Mouse (Mus musculus) lung, adult 18-20 months (tissue): ENCODE measurements around the gene Gm20388.

Experiments
- DNase-seq, 2 experiments: peaks; one replicate each; pipeline ENCODE4 v3.0.0; 2022; ENCODE audit warnings: mixed read lengths in 2 of 2

The Gm20388 gene

DNA sequence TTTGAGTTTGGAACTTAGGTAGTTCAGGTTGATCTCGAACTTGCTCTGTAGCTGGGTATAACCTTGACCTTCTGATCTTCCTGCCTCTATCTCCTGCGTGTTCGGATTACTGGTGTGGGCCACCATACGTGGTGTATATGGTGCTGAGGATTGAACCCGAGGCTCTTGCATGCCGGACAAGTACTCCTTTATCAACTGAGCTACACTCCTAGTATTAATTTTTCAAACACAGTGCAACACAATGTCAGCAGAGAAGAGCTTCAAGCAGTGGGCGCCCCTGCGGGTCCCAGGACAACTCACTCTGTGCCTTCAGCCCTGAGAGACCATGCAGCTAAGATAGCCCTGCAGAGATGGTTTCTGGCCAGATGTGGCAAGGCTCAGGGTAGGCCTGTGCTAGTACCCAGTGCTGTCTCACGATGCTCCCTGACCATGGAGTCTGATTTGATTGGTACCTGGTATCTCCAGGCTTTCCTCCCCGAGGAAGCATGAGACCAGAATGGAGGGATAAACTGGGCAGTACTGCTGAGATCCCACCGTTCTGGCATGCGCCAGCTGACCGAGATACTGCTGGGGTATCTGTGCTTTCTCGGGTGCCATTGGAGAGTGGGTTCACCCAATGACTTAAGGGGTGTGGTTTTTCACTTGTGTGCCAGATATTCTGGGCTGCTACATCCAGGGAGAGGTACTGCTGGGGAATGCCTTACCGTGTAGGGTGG lies 831.3 kb downstream of the Gm20388 start:
- no peak for DNase-seq

DNA sequence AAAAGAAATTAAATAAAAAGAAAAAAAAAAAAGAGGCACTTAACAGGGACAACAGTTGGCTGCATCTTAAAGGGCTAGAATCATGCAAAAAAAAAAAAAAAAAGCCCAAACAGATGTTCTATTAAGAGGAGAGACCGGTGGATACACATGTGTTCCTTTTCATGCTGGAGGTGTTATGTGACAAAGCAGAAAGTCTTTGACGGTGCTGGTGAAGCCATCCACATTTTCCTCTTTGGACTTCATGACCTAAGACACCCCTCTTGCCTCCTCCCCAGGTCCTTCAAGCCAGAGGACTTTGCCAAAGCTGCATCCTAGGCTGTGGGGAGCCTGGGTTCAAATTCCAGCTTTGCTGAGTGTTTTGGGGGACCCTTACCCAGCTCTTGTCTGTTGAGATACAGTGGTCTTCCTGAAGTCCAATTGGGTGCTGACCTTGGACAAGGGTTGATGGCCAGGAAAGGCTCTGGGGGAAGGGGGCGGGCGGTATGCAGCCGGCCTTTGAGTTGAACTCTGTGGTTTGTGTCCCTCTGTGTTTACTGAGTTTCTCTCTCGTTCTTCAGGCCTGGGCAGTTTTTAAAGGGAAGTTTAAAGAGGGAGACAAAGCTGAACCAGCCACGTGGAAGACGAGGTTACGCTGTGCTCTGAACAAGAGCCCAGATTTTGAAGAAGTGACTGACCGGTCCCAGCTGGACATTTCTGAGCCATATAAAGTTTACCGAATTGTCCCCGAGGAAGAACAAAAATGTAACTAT lies 832.7 kb downstream of the Gm20388 start:
- peak; percentile 52 to 61 for DNase-seq

DNA sequence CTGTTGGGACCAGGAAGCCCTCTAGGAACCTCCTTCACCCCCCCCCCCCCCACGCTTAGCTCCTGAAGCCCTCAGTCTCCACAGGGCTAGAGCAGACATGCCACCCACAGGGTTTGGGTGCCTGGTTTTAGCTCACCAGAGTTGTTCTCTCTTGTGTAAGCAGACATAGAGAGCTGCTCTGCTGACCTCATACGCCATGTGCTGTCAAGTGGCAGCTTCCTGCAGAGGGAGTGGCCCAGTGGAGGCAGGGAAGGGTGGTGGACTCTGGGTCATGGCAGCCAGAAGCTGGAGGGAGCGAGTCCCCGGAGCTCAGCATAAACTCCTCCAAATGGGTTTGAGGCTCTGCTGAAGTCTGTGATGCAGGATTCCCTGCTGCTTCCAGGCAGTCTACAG lies 833.3 kb downstream of the Gm20388 start:
- DNase-seq: peak; percentile 64 to 69

DNA sequence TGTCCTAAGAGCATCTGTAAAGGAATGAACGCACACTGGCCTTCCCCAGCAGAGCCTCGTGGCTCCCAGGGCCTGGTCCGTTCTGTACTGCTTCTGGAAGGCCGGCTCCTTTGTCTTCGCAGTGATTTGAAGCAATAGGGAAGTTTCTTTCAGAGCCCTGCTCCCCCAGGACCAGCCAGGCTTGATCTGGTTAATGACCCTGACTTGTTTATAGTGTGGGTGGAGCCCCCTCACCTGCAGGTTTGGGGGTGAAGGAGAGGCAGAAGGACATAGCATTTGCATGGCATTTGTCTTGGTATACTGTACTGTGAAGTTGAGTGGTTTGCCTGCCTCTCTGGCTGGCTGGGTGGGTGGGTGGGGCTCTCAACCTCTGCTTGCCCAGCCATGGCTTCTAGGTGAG lies 833.8 kb downstream of the Gm20388 start:
- no peak for DNase-seq

DNA sequence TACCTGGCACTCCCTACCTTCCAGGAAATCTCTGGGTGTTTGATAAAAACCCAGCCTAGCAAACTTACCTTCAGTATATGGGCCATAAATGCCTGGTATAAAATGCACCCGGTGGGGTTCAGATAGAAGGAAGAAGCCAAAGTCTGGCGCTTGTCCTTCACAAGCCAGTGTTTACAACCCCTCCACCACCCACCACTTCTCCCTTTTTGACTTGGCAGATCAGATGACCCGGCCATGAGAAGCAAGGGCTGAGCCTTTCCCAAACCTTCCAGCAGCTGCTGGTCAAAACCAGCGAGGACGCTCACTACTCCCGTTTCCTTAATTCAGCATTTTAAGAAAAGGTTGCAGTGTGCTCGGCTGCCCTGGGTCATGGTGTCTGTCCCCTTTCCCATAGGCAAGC lies 834.6 kb downstream of the Gm20388 start:
- DNase-seq: no peak

DNA sequence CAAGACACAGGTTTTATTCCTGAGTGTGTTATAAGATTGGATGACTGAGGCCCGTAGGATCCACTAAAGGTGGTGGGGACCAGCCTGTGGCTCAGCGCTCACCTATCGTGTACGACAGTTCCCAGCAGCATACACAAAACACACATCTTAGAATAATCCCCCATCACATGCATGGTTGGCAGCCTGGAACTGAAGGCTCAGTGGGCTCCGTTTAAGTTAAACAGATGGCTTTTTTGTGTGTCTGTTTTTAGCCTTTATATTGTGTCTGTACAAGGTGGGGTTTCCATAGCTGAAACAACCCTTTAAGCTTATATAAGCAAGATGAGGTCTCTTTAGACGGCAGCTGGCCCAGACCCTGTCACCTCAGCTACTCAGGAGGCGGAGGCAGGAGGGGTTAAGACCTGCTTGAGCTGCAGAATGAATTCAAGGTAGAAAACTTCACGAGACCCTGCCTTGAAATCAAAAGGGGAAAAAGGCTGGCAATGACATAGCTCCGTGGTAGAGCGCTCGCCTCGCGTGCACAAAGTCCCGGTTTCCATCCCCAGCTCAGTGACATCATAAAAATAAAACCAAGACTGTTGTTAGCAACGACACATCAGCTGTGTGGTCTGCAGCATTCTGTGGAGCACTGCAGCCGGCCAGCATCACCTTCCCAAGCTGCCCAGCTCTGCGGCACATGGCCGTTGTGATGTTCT lies 835.5 kb downstream of the Gm20388 start:
- DNase-seq: no peak

DNA sequence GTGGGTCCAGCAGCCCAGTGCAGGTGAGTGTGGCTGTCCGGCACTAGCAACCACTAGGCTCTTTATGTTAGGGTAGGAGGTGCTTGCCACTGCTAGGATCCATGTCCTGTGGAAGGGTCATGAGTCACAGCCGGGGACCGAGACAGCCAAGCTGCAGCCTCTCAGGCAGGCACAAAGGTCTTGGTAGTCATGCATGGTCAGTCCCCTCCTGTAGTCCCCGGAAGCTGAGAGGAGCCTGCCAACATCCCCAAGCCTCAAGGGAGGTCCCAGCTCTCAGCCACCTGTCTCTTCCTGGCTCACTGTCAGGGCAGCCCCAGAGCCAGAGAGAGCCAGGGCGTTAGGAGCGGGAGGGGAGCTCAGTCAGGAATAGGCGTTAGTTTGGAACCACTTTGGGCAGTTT lies 836.6 kb downstream of the Gm20388 start:
- DNase-seq: no peak

DNA sequence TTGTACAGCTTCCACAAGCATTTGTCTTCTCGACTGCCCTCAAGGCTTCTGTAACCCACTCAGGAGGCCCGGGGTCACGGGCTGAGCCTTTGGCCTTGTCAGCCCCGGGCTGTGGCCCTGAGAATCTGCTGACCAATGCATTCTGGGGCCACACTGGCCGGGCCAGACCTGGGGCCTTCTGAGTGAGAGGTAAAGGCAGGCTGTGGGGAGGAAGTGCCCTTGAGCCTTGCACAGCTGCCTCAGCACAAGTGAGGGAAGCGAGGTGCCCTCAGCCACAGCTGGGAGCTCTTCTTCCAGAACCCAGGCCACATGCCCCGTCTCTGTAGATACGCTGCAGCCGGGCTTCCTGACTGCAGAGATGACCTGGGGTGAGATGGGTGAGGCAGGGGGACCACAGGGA lies 840.0 kb downstream of the Gm20388 start:
- no peak for DNase-seq

DNA sequence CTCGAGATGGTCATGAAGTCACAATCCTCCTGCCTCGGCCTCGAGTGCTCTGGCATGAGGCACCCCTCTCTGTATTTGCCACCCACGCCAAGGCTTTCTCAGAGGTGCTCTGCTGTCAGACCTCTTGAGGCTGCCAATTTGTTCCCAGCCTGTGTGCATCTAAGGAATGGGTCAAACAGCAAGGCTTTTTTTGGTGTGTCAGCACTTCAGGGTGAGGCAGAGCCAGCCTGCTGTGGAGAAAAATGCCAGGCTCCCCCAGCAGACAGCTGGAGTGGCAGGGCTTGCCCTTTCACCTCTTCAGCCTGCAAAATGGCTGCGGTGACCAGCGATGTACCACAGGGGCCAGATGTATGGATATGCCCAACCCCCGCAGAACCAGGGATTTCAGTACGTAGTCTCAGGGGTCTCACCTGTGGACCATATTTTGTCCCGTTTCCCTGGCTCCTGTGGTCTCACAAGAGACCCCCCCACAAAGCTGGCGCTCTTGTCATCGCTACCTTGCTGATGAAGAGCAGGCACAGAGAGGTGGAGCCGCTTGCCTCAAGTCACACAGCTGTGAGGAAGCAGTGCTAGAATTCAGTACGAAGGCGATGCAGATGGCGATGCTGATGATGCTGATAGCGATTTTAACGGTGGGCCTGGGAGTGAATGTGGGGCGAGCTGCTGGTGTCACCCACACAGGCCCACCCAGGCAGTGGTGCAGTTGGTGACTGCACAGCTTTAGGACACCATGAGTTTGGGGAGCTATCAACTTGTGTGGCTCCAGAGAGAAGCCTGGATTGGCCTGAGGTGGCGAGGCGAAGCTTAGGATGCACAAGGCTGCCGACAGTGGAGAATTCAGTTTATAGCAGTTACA lies 840.8 kb downstream of the Gm20388 start:
- no peak for DNase-seq

DNA sequence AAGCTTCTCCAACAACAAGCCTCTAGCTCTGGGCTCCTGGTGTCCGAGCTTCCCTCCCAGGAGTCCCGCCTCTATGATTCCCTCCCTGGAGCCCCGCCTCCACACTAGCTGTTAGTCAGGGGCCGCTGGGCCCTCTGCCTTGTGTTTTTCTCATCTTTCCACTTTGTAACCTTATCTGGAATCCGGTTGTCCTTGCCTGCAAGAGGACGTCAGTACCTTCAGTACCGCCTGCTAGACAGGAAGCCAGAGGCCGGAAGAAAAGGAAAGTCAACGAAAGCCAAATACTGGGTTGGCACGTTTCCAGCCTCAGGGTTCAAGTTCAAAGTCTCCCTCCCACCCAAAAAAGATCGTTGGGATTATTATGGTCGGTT lies 841.4 kb downstream of the Gm20388 start:
- DNase-seq: peak; percentile 60 to 72

DNA sequence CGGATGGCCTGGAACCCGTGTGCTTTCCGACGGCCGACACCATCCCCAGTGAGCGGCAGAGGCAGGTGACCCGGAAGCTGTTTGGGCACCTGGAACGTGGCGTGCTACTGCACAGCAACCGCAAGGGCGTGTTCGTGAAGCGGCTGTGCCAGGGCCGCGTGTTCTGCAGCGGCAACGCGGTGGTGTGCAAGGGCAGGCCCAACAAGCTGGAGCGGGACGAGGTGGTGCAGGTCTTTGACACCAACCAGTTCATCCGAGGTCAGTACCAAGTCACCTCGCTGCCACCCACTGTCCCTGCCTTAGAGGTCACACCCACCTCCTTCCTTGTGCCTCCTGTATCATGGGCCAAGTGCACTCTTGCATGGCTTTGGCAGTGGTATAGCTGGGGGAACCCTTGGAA lies 842.8 kb downstream of the Gm20388 start:
- no peak for DNase-seq

DNA sequence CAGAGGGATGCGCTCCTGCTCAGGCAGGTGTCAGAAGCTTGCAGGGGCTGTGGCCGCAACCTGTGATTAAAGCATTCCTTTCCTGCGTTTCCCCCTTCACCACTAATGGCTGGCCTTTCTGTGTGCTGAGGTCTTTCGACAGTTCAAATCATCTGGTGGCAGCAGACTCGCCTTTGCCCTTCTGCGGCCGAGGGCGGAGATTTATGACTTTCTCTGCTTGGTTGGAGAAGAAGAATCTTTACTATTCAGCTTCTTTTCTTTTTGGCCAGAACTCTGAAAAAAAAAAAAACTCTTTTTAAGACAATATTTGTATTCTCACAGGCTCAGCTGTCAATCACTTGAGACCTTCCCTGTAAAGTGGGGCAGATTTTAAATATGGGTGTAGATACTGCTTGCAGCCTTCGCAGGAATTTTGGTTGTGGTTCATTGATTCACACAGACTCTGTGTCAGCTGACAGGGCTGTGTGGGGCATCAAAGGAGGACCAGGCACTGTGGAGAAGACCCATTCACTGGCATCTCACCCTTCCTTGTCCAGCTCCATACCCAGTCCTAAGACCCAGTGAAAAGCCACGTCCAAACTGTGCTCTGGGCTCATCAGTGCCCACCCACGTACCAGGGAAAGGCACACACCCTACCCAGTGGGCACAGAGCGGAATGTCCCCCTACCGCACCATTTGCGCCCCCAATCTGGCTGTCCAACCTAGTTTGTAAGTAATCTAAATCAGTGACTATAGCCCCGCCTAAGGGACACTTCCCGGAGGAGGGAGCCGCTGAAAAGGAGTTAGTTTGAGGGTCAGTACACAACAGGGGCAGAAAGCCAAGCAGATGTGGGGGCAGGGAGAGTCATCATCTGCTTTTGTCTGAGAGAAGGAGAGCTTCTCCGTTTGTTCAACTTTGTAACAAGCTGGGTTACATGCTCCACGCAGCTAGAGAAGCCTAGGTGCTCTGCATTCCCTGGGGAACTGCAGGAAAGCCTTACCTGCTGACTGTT lies 845.0 kb downstream of the Gm20388 start:
- no peak for DNase-seq

DNA sequence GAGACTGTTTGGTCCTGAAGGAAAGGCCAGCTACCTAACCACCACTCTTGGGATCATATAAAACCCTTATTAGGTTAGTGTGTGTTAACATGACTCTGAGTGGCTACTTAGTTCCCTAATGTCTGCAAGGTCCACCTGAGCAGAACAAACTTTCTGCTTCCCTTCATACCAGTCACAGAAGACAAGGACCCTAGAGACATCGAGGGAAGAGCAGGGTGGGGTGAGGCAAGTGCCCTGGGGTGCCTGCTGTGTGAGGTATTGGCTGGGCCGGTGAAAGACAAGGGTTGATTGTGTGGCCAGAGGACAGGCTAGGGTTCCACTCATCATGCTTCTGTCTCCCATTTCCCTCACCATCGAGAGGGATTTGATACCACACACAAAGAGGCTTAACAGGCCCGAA lies 847.4 kb downstream of the Gm20388 start:
- DNase-seq: no peak

DNA sequence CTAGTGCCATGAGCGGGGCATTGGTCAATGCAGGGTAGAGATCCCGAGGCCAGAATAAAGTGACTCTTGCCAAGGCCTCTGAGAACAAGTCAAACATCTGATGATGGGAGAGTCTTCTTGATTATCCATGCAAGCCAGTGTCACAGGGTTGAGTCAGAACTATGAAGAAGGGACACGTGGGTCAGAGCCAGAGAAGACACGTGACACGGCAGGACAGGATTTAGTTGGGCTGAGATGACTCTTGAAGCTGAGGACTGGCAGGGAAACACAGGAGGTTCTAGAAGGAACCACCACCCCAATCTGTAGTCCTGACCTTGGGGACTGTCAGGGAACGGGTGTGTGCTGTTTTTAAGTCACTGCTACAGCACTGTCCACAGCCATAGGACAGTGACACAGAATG lies 849.2 kb downstream of the Gm20388 start:
- no peak for DNase-seq

DNA sequence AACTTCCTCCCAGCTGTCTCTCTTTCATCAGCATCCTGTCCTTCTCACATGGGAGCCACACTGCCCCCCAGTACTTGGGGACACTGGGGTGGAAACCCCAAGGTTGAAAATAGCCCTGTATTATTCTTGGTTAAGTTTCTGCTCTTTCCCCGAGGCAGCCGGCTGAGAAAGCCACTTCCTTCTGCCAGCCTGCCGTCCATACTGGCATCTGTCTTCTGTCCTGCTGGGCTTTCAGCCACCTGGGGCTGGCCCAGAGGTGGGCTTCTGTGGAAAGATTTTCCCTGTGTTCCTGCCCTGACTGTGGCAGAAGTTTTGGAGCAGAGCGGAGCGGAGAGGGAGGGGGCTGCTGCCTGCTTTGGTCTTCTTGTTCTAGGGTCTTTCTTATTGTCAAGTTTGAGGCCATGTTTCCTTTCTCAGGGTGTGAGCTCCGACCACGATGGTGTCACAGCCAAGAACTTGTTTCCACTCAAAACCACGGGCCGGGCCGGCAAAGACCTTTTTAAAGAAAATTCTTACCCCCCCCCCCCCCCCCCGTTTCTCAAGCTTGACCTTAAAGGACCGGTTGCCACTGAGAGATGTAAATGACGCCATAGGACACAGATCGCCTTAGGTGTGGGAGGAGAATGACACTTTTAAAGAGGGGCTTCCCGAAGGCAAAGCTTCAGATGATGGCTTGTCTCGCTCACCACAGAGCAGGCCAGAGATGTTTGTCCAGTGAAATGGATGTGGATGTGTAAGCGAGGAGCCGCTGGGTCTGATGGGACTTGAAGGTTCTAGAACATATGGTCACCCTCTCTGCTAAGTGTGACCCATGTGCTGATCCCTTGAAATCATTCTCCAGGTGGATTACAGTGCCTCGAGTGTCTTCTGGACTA lies 849.9 kb downstream of the Gm20388 start:
- DNase-seq: no peak

DNA sequence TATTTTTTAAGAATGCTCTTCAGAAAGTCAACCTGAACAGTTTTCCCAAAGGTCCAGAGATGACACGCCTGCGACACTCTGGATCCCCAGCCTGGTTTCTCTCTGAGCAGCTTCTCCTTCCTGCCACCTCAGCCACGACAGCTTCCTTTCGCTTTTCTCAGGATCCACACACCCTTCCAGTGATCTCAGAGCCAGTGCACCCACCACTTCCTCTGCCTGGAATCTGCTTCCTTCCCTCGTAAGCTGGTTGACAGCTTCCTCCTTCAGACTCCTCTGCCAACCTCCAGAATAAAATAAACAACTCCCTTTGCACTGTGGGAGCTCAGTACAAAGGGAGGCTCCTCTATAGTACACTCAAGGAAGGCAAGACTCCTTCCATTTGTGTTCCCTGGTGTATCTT lies 852.6 kb downstream of the Gm20388 start:
- peak; percentile 49 to 56 for DNase-seq

DNA sequence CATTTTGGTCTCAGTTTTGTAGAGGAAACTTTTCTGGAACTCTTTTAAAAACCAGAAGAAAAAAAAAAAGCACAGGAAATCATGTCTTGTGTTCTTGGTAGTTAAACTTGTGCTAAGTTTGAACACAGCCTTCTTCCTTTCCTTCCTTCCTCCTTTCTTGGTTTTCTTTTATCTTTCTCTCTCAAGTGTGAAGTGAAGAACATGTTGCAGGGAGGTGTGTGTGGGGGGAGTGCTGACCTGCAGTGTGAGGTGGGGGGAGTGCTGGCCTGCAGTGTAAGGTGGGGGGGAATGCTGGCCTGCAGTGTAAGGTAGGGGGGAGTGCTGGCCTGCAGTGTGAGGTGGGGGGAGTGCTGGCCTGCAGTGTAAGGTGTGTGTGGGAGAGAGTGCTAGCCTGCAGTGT lies 854.0 kb downstream of the Gm20388 start:
- DNase-seq: no peak

DNA sequence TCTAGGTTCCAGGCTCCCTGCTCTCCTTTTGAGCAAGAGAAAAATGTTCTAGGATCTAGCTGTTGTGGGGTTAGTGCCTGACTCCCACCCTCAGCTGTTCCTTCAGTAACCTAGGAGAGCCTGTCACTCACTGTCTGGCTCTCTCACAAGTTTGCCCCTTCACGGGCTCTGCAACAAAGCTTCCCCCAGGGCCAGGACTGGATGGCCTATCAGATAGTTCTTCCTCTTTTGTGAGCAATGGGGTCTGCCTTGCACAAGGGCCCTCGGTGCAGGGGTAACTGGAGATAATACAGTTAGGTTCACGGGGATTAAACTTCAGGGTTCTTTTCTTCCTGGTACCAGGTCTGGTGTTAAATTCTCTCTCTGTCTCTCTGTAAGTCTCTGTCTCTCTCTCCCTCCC lies 856.0 kb downstream of the Gm20388 start:
- DNase-seq: no peak

DNA sequence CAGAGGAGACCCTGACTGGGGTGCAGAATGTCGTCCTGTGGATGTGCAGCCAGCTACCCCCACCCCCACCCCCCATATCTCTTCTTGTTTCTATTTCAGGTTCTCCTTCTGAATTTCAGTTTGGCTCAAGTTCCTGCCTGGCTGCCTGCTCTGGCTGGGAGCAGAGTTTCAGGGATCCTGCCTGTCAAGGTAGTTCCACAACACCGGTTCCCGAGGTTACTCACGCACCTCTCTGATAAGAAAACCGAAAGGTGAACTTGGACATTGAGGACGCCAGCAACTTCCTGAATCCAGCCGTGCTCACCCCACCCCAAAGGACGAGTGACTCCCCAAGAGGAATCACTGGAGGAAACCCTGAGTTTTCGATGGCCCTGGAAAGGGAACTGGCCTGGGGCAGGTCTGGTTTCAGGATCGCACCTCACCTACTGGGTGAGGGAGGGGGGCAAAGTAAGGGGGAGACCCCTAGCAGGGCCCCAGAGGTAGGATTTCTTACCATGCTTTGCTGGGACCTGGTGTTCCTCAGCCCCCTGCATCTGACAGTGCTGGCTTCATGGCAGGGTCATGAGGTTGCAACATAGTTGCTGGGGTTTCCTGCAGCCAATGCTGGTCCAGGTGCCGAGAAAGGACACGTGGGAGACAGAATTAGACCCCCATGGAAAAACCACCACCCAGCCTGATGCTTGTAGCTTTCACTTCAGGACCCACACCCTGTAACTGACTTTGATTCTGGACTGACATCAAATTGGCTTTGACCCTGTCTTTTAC lies 858.0 kb downstream of the Gm20388 start:
- DNase-seq: no peak

DNA sequence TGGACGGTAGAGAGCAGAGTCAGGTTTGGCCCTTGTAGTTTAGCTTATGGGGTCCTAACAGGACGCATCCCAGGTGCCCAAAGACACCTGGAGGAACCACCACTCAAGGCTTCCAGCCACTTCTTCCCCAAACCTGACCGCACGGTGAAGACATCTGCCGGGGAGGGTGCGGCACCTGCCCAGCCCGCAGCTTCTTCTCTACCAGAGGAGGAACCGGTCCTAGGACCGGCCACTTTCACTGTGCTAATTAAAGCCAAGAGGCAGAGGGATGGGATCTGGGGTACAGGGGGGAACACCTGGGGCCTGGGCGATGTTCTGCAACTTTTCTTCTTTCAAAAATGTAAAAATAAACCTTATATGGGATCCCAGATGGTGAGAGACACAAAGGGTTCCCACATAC lies 866.5 kb downstream of the Gm20388 start:
- no peak for DNase-seq
